Mouse (Mus musculus) stomach, embryonic 14.5 days (tissue): Measurements from ENCODE around the gene Tbxas1. TPM values are rescaled to one million over a fixed set of nuclear protein-coding genes. Genes with fewer than 3 reads are reported as not detected.

ENCODE experiments used
- ATAC-seq: fragments of 200-750 bp; cut with Nextera tagmentation; 2 replicates; pipeline ENCODE4 v1.8.0; 2017; ENCODE audit warnings: low read depth, moderate TSS enrichment; ENCODE audit not compliant: insufficient number of reproducible peaks, insufficient read depth, low FRiP score
- H3K27ac ChIP-seq: fragments of 300-500 bp; sonication (generic); 2 replicates; pipeline ENCODE4 v1.5.1; 2014; ENCODE audit warnings: mild to moderate bottlenecking, low read length, moderate library complexity, mixed read lengths
- H3K27me3 ChIP-seq: fragments of 300-500 bp; sonication (generic); 2 replicates; pipeline ENCODE4 v1.6.1; 2014; ENCODE audit warnings: low read length, control low read depth, mixed read lengths; ENCODE audit not compliant: control insufficient read depth, insufficient read depth
- H3K36me3 ChIP-seq: fragments of 300-500 bp; sonication (generic); 2 replicates; pipeline ENCODE4 v1.6.1; 2014; ENCODE audit warnings: mild to moderate bottlenecking, control low read depth, low read length, moderate library complexity, mixed read lengths; ENCODE audit not compliant: control insufficient read depth, insufficient read depth
- H3K4me1 ChIP-seq: fragments of 300-500 bp; sonication (generic); 2 replicates; pipeline ENCODE4 v1.6.1; 2014; ENCODE audit warnings: low read length, control low read depth, mixed read lengths; ENCODE audit not compliant: control insufficient read depth, insufficient read depth
- H3K4me2 ChIP-seq: fragments of 300-500 bp; sonication (generic); replicated peaks from 2 replicates; pipeline ENCODE4 v1.6.1; 2014; ENCODE audit warnings: low read depth, low read length, control low read depth
- H3K4me3 ChIP-seq: fragments of 300-500 bp; sonication (generic); 2 replicates; pipeline ENCODE4 v1.5.1; 2014; ENCODE audit warnings: low read depth, low read length, control low read depth
- H3K9ac ChIP-seq: fragments of 300-500 bp; sonication (generic); replicated peaks from 2 replicates; pipeline ENCODE4 v1.6.1; 2014; ENCODE audit warnings: low read depth, mild to moderate bottlenecking, control low read depth, low read length, moderate library complexity, mixed read lengths
- H3K9me3 ChIP-seq: fragments of 300-500 bp; sonication (generic); 2 replicates; pipeline ENCODE4 v1.6.1; 2016; ENCODE audit warnings: low read depth, low read length, control low read depth; ENCODE audit not compliant: control insufficient read depth
- WGBS: fragments of 180-500 bp; shearing (Covaris S2); extraction: QIAGEN DNeasy Blood & Tissue Kit; methylation state at CpG from one replicate; pipeline ENCODE4 v1.1.7; 2014; 5-methylcytosine and 5-hydroxymethylcytosine counted together
- polyA plus RNA-seq: library from polyadenylated mRNA; unstranded; fragments of >200 nt; fragmentation: Nextera tagmentation; extraction: Ambion mirVana; gene quantifications from 2 replicates; pipeline ENCODE4 v1.2.1, GENCODE M21; 2014

The Tbxas1 gene
- polyA plus RNA-seq, 1 experiment from 2014 or later = 3.3 TPM

DNA sequence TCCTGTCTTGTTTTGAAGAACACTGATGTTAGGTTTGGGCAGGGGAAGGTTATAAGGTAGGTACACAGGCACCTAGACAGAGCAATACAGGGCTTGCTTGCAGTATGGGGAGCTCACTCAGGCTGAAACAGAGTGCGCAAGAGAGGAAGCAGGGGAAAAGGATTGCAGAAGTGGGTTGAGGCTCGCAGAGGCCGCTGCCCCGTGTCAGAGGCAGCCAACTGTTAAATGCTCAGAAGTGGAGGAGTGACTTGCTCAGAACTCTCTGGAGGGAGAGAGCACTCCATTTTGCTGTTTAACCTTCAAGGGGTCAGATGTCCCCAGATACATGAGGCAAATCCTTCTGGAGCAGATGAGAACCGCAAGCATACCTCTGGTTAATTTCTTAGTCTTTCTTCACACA is 132.0 kb downstream of the Tbxas1 start:
- H3K36me3 ChIP-seq = no peaks in the 10 kb centered on the region
- no peak for ATAC-seq
- H3K4me2 ChIP-seq = no peak overlapping the region
- no peak overlapping the region for H3K9ac ChIP-seq
- no peak overlapping the region for H3K27ac ChIP-seq
- H3K27me3 ChIP-seq = no peaks in the 10 kb centered on the region
- 58% methylated on average over 5 of the region's 5 CpGs for WGBS
- H3K4me3 ChIP-seq = no peak overlapping the region
- no peaks in the 10 kb centered on the region; the same call in 1 of the 2 replicates for H3K4me1 ChIP-seq
- no peaks in the 10 kb centered on the region for H3K9me3 ChIP-seq

DNA sequence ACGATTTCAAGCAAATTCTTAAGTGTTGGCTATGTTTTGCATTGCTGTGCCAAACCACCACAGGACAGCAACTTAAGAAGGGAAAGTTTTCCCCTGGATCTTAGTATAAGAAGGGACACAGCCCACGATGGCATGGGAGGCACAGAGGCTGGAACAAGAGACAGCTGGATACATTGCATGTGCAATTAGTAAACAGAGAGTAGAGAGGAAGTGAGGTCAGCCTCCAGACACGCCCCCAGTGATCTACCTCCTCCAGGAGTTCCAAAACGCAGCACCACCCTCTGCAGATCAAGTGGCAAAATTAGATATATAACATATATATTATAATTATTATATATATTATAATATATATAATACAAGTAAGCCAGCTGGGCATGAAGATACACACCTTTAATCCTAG is 132.9 kb downstream of the Tbxas1 start:
- 53% methylated on average over 4 of the region's 4 CpGs for WGBS
- no peak for ATAC-seq
- no peak overlapping the region for H3K27ac ChIP-seq

GRCm38 (mm10) chr6:39013034-39013832 is 138.0 kb downstream of the Tbxas1 start:
- Histone ChIP-seq H3K4me1 (no peaks in the 10 kb centered on the region), H3K36me3 (no peaks in the 10 kb centered on the region), H3K9ac (no peak overlapping the region), H3K4me2 (no peak overlapping the region), H3K9me3 (no peaks in the 10 kb centered on the region), H3K4me3 (no peak overlapping the region), H3K27ac (no peak overlapping the region), H3K27me3 (no peaks in the 10 kb centered on the region)
- WGBS = 75% methylated on average over 10 of the region's 10 CpGs
- ATAC-seq = peak; percentile 68; the same call in 1 of the 2 replicates

More for the DNA sequence above, 132.9 kb downstream of the Tbxas1 start:
- H3K9ac ChIP-seq = no peak overlapping the region
- no peaks in the 10 kb centered on the region for H3K27me3 ChIP-seq
- H3K4me2 ChIP-seq = no peak overlapping the region
- H3K36me3 ChIP-seq = no peaks in the 10 kb centered on the region
- no peak overlapping the region for H3K4me3 ChIP-seq
- H3K4me1 ChIP-seq = no peaks in the 10 kb centered on the region; the same call in 1 of the 2 replicates
- no peaks in the 10 kb centered on the region for H3K9me3 ChIP-seq

GRCm38 (mm10) chr6:39017942-39018341 is 142.7 kb downstream of the Tbxas1 start:
- 81% methylated on average over 11 of the region's 11 CpGs for WGBS
- no peaks in the 10 kb centered on the region for H3K27me3 ChIP-seq
- no peaks in the 10 kb centered on the region for H3K9me3 ChIP-seq
- no peak overlapping the region for H3K27ac ChIP-seq
- no peak overlapping the region for H3K4me2 ChIP-seq
- no peaks in the 10 kb centered on the region for H3K36me3 ChIP-seq
- H3K4me1 ChIP-seq = no peaks in the 10 kb centered on the region
- no peak overlapping the region for H3K4me3 ChIP-seq
- no peak for ATAC-seq
- no peak overlapping the region for H3K9ac ChIP-seq

- WGBS = 73% methylated on average over 7 of the region's 7 CpGs
Observed at GRCm38 (mm10) chr6:39018805-39019204, 143.6 kb downstream of the Tbxas1 start.

GRCm38 (mm10) chr6:39019219-39019618 is 144.0 kb downstream of the Tbxas1 start:
- no peaks in the 10 kb centered on the region for H3K36me3 ChIP-seq
- H3K9me3 ChIP-seq = no peaks in the 10 kb centered on the region
- H3K4me3 ChIP-seq = no peak overlapping the region
- ATAC-seq = no peak
- no peak overlapping the region for H3K4me2 ChIP-seq
- H3K27me3 ChIP-seq = no peaks in the 10 kb centered on the region
- no peak overlapping the region for H3K27ac ChIP-seq
- H3K4me1 ChIP-seq = no peaks in the 10 kb centered on the region
- no peak overlapping the region for H3K9ac ChIP-seq
- 60% methylated on average over 5 of the region's 5 CpGs for WGBS

More at GRCm38 (mm10) chr6:39018805-39019204, 143.6 kb downstream of the Tbxas1 start:
- Histone ChIP-seq H3K4me1 (no peaks in the 10 kb centered on the region), H3K4me2 (no peak overlapping the region), H3K4me3 (no peak overlapping the region), H3K27me3 (no peaks in the 10 kb centered on the region), H3K27ac (no peak overlapping the region), H3K36me3 (no peaks in the 10 kb centered on the region), H3K9me3 (no peaks in the 10 kb centered on the region), H3K9ac (no peak overlapping the region)
- ATAC-seq = no peak

DNA sequence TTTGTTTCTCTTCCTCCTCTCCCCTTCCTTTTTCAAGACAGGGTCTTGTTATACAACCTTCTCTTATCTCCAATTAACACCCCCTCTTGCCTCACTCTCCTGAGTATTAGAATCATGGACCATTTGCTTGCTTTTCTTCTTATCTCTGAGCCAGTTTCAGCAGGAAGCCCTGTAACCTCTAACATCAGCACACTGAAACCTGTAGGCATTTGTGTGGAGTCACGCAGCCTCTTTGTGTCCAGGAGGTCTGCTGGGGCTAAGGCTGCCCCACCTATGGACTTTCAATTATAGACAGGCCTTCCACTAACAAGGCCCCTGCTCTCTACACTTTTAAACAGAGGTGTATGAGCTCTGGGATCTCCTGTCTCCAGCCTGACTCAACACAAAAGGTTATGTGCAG is 146.7 kb downstream of the Tbxas1 start:
- no peak overlapping the region for H3K4me2 ChIP-seq
- H3K4me3 ChIP-seq = no peak overlapping the region
- H3K27ac ChIP-seq = no peak overlapping the region; the same call in 1 of the 2 replicates
- peaks cover 5% of the 10 kb centered on the region; the same call in 1 of the 2 replicates for H3K4me1 ChIP-seq
- ATAC-seq = 0 out of 2 replicates have a peak, but pooled peaks have one; percentile 33
- no peaks in the 10 kb centered on the region for H3K9me3 ChIP-seq
- no peaks in the 10 kb centered on the region for H3K36me3 ChIP-seq
- 66% methylated on average over 1 of the region's 1 CpGs for WGBS
- no peaks in the 10 kb centered on the region for H3K27me3 ChIP-seq
- no peak overlapping the region for H3K9ac ChIP-seq

DNA sequence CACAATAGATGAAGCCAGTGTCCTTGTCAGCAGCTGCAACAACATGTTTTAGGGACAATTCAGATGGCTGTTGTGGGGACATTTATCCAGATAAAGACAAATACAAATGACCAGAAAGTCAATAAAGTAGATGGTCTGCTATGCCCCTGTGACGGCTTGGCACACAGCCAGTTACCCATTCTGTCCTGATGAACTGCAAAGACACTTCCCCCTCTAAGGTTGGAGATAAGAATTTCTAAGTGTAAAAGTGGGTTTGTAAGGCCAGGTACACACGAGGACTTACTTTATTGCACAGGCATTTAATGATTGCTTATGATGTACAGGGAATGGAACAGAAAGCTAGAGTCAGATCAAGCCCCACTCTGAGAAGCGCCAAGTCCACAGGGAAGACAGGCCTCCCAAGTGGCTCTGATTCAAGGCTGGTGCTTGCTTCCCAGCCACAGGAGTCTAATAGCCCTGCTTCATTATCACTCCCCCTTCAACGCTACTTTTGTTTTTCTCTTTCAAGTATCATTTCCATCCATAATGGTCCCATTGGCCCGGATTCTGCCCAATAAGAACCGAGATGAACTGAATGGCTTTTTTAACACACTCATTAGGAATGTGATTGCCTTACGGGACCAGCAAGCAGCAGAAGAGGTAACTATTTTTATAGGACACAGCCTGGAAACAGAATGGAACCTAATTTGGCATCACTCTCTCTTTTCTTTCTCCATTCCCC is 147.4 kb downstream of the Tbxas1 start:
- H3K4me3 ChIP-seq = no peak overlapping the region
- WGBS = 78% methylated on average over 7 of the region's 7 CpGs
- H3K9me3 ChIP-seq = no peaks in the 10 kb centered on the region
- H3K27me3 ChIP-seq = no peaks in the 10 kb centered on the region
- H3K4me2 ChIP-seq = no peak overlapping the region
- H3K27ac ChIP-seq = no peak overlapping the region; the same call in 1 of the 2 replicates
- H3K4me1 ChIP-seq = peaks cover 5% of the 10 kb centered on the region; the same call in 1 of the 2 replicates
- ATAC-seq = no peak
- H3K36me3 ChIP-seq = no peaks in the 10 kb centered on the region
- H3K9ac ChIP-seq = no peak overlapping the region
